Mouse (Mus musculus) liver, embryonic 14.5 days (tissue): ENCODE results near the gene Kat6b.
"Not testable (repeated sequence)": the region's sequence is repeated elsewhere in the genome, so short reads cannot be mapped to it uniquely, and the experiment has no call there.

Source experiments
- CTCF ChIP-seq: IDR thresholded peaks from 2 replicates; pipeline ENCODE4 v1.5.1; 2016; ENCODE audit warnings: antibody characterized with exemption, low read depth, control low read depth
- EP300 ChIP-seq: IDR thresholded peaks from 2 replicates; pipeline ENCODE4 v1.6.1; 2016; ENCODE audit warnings: antibody characterized with exemption, low read depth

GRCm38 (mm10) chr14:21521496-21521895 is 40.3 kb downstream of the Kat6b start:
- TF ChIP-seq CTCF, EP300: not testable (repeated sequence)
